Mouse (Mus musculus) urinary bladder, postnatal 25 days (tissue): ENCODE data around the gene Trmt5.

Experiments used
- DNase-seq: peaks from one replicate; pipeline ENCODE4 v3.0.0; 2022; ENCODE audit warnings: low spot score

The Trmt5 gene

DNA sequence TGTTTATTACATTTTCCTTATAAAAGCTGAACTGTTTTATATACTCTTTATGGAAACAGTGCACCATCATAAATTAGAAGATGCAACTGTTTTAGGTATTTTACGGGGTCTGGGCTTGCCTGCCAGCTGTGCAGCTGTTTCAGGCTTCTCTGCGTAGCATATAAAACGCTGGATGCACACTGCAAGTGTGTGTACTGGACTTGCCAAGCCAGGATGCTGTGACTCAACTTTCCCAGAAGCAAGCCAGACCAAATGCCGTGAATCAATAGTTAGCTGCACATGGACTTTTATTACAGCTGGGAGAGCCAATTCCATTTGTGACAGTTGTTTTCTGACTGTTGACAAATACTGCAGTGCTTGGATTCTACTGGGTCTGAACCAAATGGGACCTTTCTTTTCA, 16.6 kb downstream of the Trmt5 start:
- no peak for DNase-seq

DNA sequence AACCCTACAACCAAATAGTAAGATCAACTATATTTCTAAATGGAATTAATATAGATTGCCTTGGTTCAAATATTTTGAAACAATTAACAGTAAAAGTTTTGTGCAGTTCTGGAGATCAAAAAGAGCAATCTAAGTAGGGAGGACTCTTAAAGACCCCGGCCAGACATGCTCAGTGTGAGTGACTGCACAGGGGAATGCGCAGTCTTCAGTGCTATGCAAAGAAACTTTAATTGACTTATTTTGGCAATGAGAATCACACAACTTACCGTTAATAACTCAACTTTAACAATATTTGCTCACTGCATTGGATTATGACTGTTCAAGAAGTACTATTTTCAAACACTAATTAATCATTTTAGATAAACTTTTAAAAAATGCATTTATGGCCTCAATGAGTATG, 17.0 kb downstream of the Trmt5 start:
- DNase-seq = no peak

DNA sequence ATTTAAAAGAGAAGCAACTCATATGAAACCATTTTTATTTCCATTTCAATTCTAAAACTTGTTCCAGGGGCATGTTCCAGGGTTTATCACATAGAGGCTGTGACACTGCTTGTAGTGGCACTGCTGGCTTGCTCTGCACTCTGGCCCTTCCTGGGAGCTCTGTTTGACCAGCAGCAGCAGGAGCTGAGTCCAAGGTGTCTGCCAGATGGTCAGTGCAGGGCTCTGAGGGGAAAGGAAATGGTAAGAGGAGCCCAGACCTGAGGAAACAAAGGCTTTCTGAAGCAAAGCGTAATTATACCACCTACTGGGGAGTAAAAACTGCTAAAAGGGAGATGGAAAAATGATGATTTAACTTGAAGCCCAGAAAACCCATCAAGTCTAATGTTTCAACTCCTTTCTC, 18.0 kb downstream of the Trmt5 start:
- DNase-seq = no peak

DNA sequence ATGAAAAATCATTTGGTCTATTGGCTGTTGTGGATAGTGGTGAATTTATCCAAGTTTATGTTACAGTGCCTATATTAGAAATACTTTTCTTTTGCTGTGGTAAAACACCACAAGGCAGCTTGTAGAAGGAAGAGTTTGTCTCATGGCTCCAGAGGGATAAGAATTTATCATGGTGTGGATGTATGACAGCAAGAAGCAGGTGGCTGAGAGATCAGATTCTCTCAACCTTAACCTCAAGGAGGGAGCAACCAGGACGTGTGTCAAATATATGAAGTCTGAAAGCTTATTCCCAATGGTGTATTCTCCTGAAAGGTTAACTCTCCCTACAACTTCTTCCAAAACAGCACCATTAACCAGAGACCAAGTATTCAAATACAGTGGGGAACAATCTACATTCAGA, 19.9 kb downstream of the Trmt5 start:
- DNase-seq = no peak

DNA sequence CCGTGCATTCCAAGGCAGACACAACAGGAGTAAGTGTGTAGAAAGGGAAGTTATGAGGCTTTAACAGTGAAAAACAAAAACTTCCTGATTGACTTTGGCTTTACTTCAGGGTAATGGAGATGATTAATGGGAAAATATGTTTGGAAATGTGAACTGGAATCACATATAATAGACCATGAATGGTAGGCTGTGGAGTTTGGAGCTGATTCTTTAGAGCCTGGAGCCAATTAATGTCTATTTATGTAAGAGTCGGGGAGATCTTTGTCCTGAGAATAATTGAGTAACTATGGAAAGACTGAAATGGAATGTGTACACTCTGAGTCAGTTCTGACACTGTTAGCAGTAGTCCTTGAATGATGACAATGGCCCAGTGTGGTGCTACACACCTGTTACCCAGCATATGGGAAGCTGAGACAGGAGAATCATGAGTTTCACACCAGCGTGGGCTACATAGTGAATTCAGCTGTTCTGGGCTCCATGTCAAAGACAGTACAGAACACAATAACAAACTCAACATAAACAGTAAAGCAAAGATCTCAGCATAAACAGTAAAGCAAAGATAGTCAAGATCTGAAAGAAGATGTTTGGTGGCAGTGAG, 21.0 kb downstream of the Trmt5 start:
- DNase-seq = no peak

DNA sequence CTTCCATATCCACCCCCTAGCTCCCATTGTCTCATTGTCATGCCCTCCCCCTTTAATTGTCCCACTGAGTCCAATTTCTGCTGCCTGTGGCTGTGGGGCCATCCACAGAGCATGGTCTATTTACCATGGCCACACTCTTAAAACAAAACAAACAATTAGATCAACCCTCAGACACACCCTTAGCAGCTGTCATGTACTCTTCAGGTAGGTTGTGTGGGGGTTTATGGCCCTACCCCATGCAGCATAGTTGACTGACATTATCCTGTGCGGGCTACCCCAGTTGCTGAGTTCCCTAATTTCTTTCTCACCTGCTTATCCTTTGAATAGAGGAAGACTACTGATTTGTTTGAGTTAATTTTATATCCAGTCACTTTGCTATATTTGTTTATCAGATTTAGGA, 26.2 kb downstream of the Trmt5 start:
- no peak for DNase-seq

DNA sequence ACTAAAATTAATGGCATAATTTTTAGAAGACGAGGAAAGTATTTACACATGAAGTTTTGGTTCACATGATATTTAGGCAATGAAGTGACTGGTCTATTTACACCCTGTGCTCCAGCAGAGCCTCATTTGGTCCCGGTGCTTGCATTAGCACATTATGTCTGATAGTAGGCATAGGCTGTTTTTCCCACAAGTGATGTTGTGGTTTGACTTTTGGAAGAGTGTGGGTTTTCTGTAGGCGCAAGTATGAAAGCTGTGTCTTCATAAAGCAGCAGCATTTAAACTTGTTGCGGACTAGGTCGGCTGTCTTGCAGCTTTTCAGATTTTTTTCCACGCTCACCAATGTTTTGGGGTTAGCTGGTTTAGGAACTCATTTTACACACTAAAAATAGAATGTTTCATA, 27.2 kb downstream of the Trmt5 start:
- DNase-seq = no peak

DNA sequence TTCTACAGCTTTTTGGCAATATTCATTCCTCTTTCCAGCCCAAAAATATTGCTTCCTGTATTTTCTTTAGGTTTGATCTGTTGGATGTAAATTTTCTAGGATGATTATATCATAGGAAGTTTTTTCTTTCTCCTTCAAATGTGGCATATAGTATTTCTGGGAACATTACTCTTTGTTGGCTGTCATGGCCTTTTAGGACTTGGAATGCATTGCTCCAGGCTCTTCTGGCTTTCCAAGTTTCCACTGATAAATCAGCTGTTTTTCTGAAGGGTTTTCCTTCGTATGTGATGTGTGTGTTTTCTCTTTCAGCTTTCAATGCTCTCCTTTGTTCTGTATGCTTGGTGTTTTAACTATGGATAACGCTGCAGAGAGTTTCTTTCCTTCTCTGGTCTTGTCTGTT, 31.5 kb downstream of the Trmt5 start:
- no peak for DNase-seq

DNA sequence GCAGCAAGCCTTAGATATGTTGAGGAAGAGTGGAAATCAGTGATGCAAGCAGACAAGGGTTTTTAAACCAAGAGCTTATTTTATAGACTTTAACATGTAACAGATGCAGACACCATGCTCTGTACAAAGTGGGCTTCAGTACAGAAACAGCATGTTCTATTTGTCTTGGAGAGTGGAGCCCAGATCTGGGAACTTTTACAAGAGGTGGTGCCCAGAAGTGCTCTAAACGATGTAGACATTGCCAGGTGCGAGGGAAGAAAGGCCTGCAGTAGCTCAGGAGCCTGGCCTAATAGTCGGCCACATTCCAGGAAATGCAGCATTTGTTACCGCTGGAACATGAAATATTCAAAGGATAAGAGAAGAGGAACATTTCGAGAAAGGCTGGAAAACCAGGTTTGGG, 40.8 kb downstream of the Trmt5 start:
- DNase-seq = no peak

DNA sequence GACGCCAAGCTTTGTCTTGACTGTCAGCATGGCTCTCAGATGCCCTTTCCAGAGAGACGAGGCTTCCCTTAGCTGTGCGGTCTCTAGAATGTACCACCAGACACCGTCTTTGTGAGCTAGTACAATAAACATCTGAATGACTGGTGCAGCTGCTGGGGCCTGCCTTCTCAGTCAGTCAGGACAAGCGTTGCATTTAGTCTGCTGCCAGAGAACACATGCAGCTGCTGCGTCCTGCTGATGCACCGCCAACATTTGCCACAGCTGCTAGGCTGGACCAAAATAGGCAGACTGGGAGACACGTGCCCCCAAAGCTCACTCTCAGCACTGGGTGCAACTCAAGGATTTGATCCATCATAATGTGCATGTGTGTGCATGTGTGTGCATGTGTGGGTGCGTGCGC, 44.5 kb downstream of the Trmt5 start:
- no peak for DNase-seq

DNA sequence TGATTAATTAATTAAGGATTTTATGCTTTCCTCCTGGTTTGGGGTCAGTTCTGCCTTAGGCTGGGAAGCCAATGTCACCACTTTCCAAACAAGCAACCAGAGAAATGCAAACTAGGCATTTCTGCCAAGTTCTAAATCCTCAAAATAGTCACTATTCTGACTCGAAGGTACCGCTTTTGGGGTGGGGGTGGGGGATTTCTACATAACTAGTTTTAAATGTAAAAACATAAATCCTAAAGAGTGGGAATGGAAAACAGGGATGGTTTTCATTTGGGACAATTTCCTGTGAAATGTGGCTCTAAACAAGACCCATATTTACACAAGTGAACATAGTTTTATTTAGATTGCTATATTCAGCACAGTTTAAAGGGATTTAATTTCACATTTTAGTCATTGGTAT, 53.9 kb downstream of the Trmt5 start:
- no peak for DNase-seq

DNA sequence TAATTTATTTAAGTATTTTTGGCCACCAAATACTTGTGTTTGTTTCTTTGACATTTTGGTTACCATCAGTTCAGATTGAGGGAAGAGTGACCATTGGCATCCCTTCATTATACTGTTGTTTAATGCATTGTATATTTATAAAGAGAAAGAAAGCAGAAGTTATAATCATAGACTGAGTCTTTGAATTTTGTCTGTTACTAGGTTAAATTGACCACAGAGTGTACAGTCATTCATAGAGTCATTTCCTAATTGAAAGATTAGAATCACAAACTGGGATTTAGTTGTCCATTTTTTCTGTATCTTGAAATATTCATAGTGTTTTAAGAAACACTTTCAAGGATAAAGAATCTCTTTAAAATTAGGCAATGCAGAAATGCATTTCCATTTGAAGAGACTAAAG, 55.0 kb downstream of the Trmt5 start:
- DNase-seq = no peak

DNA sequence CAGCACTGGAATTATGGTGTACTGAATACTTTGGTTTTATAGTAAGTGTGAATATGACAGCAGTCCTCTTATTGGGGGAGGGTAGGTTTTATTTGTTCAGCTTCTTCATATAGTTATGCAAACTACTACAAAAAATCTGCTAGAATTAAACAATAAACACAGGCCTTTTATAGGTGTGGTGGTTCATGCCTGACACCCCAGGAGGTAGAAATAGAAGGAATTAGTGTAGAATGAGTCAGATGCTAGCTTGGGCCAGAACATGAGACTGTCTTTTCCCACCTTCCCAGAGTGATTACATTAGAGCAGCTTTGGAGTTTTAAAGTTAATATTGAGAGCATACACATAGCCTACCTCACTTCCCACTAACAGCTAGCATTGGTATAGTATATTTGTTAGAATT, 56.3 kb downstream of the Trmt5 start:
- DNase-seq = no peak
